Mouse (Mus musculus): ENCODE measurements at regions not wholly inside any gene's neighbourhood (a gene's known extent, or its start where the extent isn't known, plus 50 kb on each side); places are given as distances from the start of the nearest gene placed in this dataset.

DNA sequence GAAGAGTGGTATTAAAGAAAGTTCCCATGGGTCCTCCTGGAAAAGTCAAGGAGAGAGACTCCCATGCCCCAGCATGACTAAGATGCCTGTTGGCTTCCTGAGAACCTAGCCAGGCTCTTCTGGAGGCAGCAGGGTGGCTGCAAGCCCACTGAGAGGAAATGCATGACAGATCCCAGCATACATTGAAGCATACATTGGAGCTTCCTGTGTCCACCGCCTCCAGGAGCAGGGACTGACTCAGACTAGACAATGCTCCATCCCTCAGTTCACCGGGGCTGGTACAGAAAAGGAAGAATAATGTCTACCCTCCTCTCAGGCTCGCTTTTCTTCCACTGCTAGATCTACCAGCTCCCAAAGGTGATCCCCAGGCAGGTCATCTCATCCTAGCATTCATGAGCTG, 104.7 kb upstream of the Zfp703 start:
- dilution Hi-C loops (cut with MboI; ENCODE audit: extremely low pct_ligation_motif_present, extremely low pct_unique_long_range_greater_than_20kb, low sequenced_read_pairs), result no loop called here
- peaks cover 26% of the 10 kb centered on the region for H3K9me3 ChIP-seq (replicated peaks; ENCODE audit: low read length)

DNA sequence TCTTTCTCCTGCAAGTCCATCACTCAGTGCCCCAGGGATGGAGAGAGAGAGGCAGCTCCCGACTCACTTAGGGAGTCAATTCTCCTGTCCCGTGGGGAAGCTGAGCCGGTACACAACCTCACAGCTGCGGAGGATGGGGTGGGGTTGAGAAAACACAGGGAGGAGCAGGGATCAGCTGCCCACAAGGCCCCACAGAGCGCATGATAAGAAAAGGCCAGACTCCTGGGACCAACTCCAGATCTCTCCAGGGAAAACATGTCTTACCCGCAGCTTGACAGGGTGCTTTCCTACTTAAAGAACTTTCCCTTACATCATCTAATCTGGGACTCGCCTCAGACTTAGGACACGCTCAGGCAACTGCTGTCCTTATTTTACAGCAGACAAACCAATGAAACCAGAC, 104.3 kb upstream of the Zfp703 start:
- H3K4me1 ChIP-seq (ENCODE audit: control insufficient read depth in 1 of 2, insufficient read depth in 2 of 2), result peaks cover 9 to 23% of the 10 kb centered on the region in 2 experiments
- H3K4me2 ChIP-seq (ENCODE audit: insufficient read depth, low read depth, poor library complexity, severe bottlenecking), result peak overlapping the region; percentile 47
- no peak overlapping the region for H3K9ac ChIP-seq (ENCODE audit: insufficient read depth, low read depth)
- in situ Hi-C loops (cut with MboI; ENCODE audit: low pct_ligation_motif_present, low pct_unique_long_range_greater_than_20kb, low sequenced_read_pairs) (no loop called here), dilution Hi-C loops (cut with MboI; ENCODE audit: extremely low pct_ligation_motif_present, extremely low pct_unique_long_range_greater_than_20kb, low sequenced_read_pairs) (no loop called here)
- no peak overlapping the region; the same call in 1 of the 2 replicates for H3K27ac ChIP-seq (ENCODE audit: insufficient read depth, low read depth)
- H3K27me3 ChIP-seq (replicated peaks), result no peaks in the 10 kb centered on the region
- H3K9me3 ChIP-seq (replicated peaks; ENCODE audit: low read length), result peaks cover 26% of the 10 kb centered on the region
- TF ChIP-seq NELFE (IDR thresholded peaks at IDR 0.05; ENCODE audit: low read depth, low read length) (peak; percentile 33; the same call in 1 of the 2 replicates), RCOR1 (conservative IDR thresholded peaks at IDR 0.05; ENCODE audit: low read depth, low read length) (0 out of 2 replicates have a peak, but pooled peaks have one; percentile 36), MEF2A (IDR thresholded peaks at IDR 0.05; ENCODE audit: borderline replicate concordance, low read depth, low read length) (peak; percentile 56; the same call in 1 of the 2 replicates), EP300 (IDR thresholded peaks at IDR 0.05; ENCODE audit: low read length) (peak; percentile 64), POLR2A (IDR thresholded peaks at IDR 0.05; ENCODE audit: low read depth, low read length) (no peak), ZC3H11A (IDR thresholded peaks at IDR 0.05; ENCODE audit: low read depth, low read length) (no peak), JUN (IDR thresholded peaks at IDR 0.05; ENCODE audit: insufficient read depth, low read depth, low read length) (0 out of 2 replicates have a peak, but pooled peaks have one; percentile 4), TCF12 (IDR thresholded peaks at IDR 0.05; ENCODE audit: low read depth, low read length) (peak; percentile 41; the same call in 1 of the 2 replicates), HCFC1 (IDR thresholded peaks at IDR 0.05; ENCODE audit: low read depth, low read length) (no peak), IRF4 (IDR thresholded peaks at IDR 0.05; ENCODE audit: low read depth, low read length) (peak; percentile 55), ETS1 (conservative IDR thresholded peaks at IDR 0.05; ENCODE audit: low read depth, low read length) (peak; percentile 80), MAZ (IDR thresholded peaks at IDR 0.05; ENCODE audit: low read depth, low read length) (0 out of 2 replicates have a peak, but pooled peaks have one; percentile 35), BHLHE40 (IDR thresholded peaks at IDR 0.05; ENCODE audit: low read depth, low read length) (peak; percentile 56), MAFK (IDR thresholded peaks at IDR 0.05; ENCODE audit: insufficient replicate concordance, low read length) (0 out of 2 replicates have a peak, but pooled peaks have one; percentile 29)
- H3K79me2 ChIP-seq (replicated peaks; ENCODE audit: control insufficient read depth, extremely low read depth, insufficient read depth, poor library complexity, severe bottlenecking), result no peaks in the 10 kb centered on the region
- H3K4me3 ChIP-seq (replicated peaks in 1 of 3; ENCODE audit: low read depth in 2 of 3, low read length in 2 of 3, poor library complexity in 1 of 3), result no peak overlapping the region
- peak; percentile 44 for DNase-seq (ENCODE audit: extremely low read depth)
- H3K36me3 ChIP-seq (replicated peaks in 1 of 2; ENCODE audit: control insufficient read depth in 1 of 2, insufficient read depth in 1 of 2, low read length in 1 of 2), result no peaks in the 10 kb centered on the region

More for the DNA sequence above, 104.7 kb upstream of the Zfp703 start:
- DNase-seq (ENCODE audit: extremely low read depth), result no peak
- Histone ChIP-seq H3K4me1 (ENCODE audit: control insufficient read depth in 1 of 2, insufficient read depth in 2 of 2) (peaks cover 9 to 23% of the 10 kb centered on the region in 2 experiments), H3K27ac (ENCODE audit: insufficient read depth, low read depth) (no peak overlapping the region), H3K79me2 (replicated peaks; ENCODE audit: control insufficient read depth, extremely low read depth, insufficient read depth, poor library complexity, severe bottlenecking) (no peaks in the 10 kb centered on the region), H3K36me3 (replicated peaks in 1 of 2; ENCODE audit: control insufficient read depth in 1 of 2, insufficient read depth in 1 of 2, low read length in 1 of 2) (no peaks in the 10 kb centered on the region), H3K27me3 (replicated peaks) (no peaks in the 10 kb centered on the region), H3K4me3 (replicated peaks in 1 of 3; ENCODE audit: low read depth in 2 of 3, low read length in 2 of 3, poor library complexity in 1 of 3) (no peak overlapping the region), H3K4me2 (ENCODE audit: insufficient read depth, low read depth, poor library complexity, severe bottlenecking) (no peak overlapping the region), H3K9ac (ENCODE audit: insufficient read depth, low read depth) (no peak overlapping the region)
- in situ Hi-C loops (cut with MboI; ENCODE audit: low pct_ligation_motif_present, low pct_unique_long_range_greater_than_20kb, low sequenced_read_pairs), result no loop called here
- no peak for TF ChIP-seq PAX5 (IDR thresholded peaks at IDR 0.05; ENCODE audit: low read length)
- no peak for TF ChIP-seq JUN (IDR thresholded peaks at IDR 0.05; ENCODE audit: insufficient read depth, low read depth, low read length)
- TF ChIP-seq ZMIZ1 (IDR thresholded peaks at IDR 0.05; ENCODE audit: low read depth, low read length), result no peak
- no peak for TF ChIP-seq ETS1 (conservative IDR thresholded peaks at IDR 0.05; ENCODE audit: low read depth, low read length)
- TF ChIP-seq ELF1 (IDR thresholded peaks at IDR 0.05; ENCODE audit: low read depth, low read length), result no peak
- no peak for TF ChIP-seq MYC (IDR thresholded peaks at IDR 0.05; ENCODE audit: low read depth, low read length)
- TF ChIP-seq POLR2AphosphoS2 (IDR thresholded peaks at IDR 0.05; ENCODE audit: low read depth, low read length), result no peak
- TF ChIP-seq UBTF (IDR thresholded peaks at IDR 0.05; ENCODE audit: low read depth, low read length), result no peak
- TF ChIP-seq USF2 (conservative IDR thresholded peaks at IDR 0.05; ENCODE audit: low read depth, low read length), result no peak
- TF ChIP-seq BHLHE40 (IDR thresholded peaks at IDR 0.05; ENCODE audit: low read depth, low read length), result no peak
- TF ChIP-seq TCF12 (IDR thresholded peaks at IDR 0.05; ENCODE audit: low read depth, low read length), result no peak
- no peak for TF ChIP-seq IRF4 (IDR thresholded peaks at IDR 0.05; ENCODE audit: low read depth, low read length)
- no peak for TF ChIP-seq ZNF384 (IDR thresholded peaks at IDR 0.05; ENCODE audit: low read depth, low read length)
- TF ChIP-seq RCOR1 (conservative IDR thresholded peaks at IDR 0.05; ENCODE audit: low read depth, low read length), result no peak
- TF ChIP-seq TBP (conservative IDR thresholded peaks at IDR 0.05; ENCODE audit: low read depth, low read length), result no peak
- TF ChIP-seq POLR2A (IDR thresholded peaks at IDR 0.05; ENCODE audit: low read depth, low read length), result no peak
